Mouse (Mus musculus) forebrain, embryonic 16.5 days (tissue): ENCODE measurements around the gene Ttc25. TPM values are rescaled to one million over a fixed set of nuclear protein-coding genes. Genes with fewer than 3 reads are reported as not detected.
A peak's percentile ranks its signal among the peaks of the same experiment; 100 is the strongest.
"Not testable (repeated sequence)": the region's sequence is repeated elsewhere in the genome, so short reads cannot be mapped to it uniquely, and the experiment has no call there.

ENCODE experiments used
- ATAC-seq: fragments of 200-750 bp; cut with Nextera tagmentation; 2 replicates; pipeline ENCODE4 v1.8.0; 2017; ENCODE audit warnings: mild to moderate bottlenecking, moderate library complexity
- H3K27ac ChIP-seq: fragments of 300-500 bp; sonication (generic); 2 replicates; pipeline ENCODE4 v1.5.1; 2014; ENCODE audit warnings: low read length, control low read depth
- H3K27me3 ChIP-seq: fragments of 300-500 bp; sonication (generic); replicated peaks from 2 replicates; pipeline ENCODE4 v1.6.1; 2014; ENCODE audit warnings: low read length; ENCODE audit not compliant: control insufficient read depth, insufficient read depth
- H3K36me3 ChIP-seq: fragments of 300-500 bp; sonication (generic); 2 replicates; pipeline ENCODE4 v1.6.1; 2014; ENCODE audit not compliant: control insufficient read depth, insufficient read depth
- H3K4me1 ChIP-seq: fragments of 300-500 bp; sonication (generic); replicated peaks from 2 replicates; pipeline ENCODE4 v1.6.1; 2014; ENCODE audit warnings: low read length; ENCODE audit not compliant: control insufficient read depth, insufficient read depth
- H3K4me2 ChIP-seq: fragments of 300-500 bp; sonication (generic); 2 replicates; pipeline ENCODE4 v1.6.1; 2014; ENCODE audit warnings: mild to moderate bottlenecking, low read length, control low read depth
- H3K4me3 ChIP-seq: fragments of 300-500 bp; sonication (generic); replicated peaks from 2 replicates; pipeline ENCODE4 v1.5.1; 2014; ENCODE audit warnings: mild to moderate bottlenecking, low read length, control low read depth
- H3K9ac ChIP-seq: fragments of 300-500 bp; sonication (generic); replicated peaks from 2 replicates; pipeline ENCODE4 v1.6.1; 2014; ENCODE audit warnings: low read depth, low read length, control low read depth
- H3K9me3 ChIP-seq: fragments of 300-500 bp; sonication (generic); 2 replicates; pipeline ENCODE4 v1.6.1; 2016; ENCODE audit warnings: low read length; ENCODE audit not compliant: control insufficient read depth
- WGBS: fragments of 180-500 bp; shearing (Covaris S2); extraction: QIAGEN DNeasy Blood & Tissue Kit; methylation state at CpG from one replicate; pipeline ENCODE4 v1.1.7; 2014; 5-methylcytosine and 5-hydroxymethylcytosine counted together
- polyA plus RNA-seq: library from polyadenylated mRNA; unstranded; fragments of >200 nt; fragmentation: Nextera tagmentation; extraction: Ambion mirVana; gene quantifications from 2 replicates; pipeline ENCODE4 v1.2.1, GENCODE M21; 2015

Gene Ttc25
- polyA plus RNA-seq, 1 experiment from 2014 or later: 1.0 TPM

- no peaks in the 10 kb centered on the region for H3K9me3 ChIP-seq
- no peak overlapping the region for H3K4me3 ChIP-seq
- H3K4me1 ChIP-seq: peaks cover 13% of the 10 kb centered on the region
- peaks cover under 1% of the 10 kb centered on the region; the same call in 1 of the 2 replicates for H3K36me3 ChIP-seq
- no peak overlapping the region for H3K27ac ChIP-seq
- WGBS: 96% methylated on average over 3 of the region's 3 CpGs
- H3K4me2 ChIP-seq: no peak overlapping the region
- 0 out of 2 replicates have a peak, but pooled peaks cover 7% of the 10 kb centered on the region for H3K27me3 ChIP-seq
- no peak overlapping the region for H3K9ac ChIP-seq
- no peak for ATAC-seq
These were observed 28.8 kb downstream of the Ttc25 start for GRCm38 (mm10) chr11:100574188-100574587.

GRCm38 (mm10) chr11:100574708-100575483, 29.5 kb downstream of the Ttc25 start, which contains the start of gene Cnp:
TSS of gene Cnp (plus strand) at chr11:100574904.
- Histone ChIP-seq H3K9me3 (no peaks in the 10 kb centered on the region), H3K9ac (peak within 1 kb of the TSS; percentile 71), H3K4me2 (peak within 1 kb of the TSS; percentile 73), H3K4me3 (peak within 1 kb of the TSS; percentile 59), H3K27me3 (0 out of 2 replicates have a peak, but pooled peaks cover 7% of the 10 kb centered on the region), H3K36me3 (peaks cover 5% of the 10 kb centered on the region; the same call in 1 of the 2 replicates), H3K27ac (peak within 1 kb of the TSS; percentile 10; the same call in 1 of the 2 replicates), H3K4me1 (peaks cover 13% of the 10 kb centered on the region)
- WGBS: 1% methylated on average over 47 of the region's 47 CpGs
- ATAC-seq: peak; percentile 70

GRCm38 (mm10) chr11:100575484-100575855, 30.1 kb downstream of the Ttc25 start:
- Histone ChIP-seq H3K4me3 (peak overlapping the region; percentile 59), H3K36me3 (peaks cover 6% of the 10 kb centered on the region; the same call in 1 of the 2 replicates), H3K4me1 (peaks cover 13% of the 10 kb centered on the region), H3K4me2 (peak overlapping the region; percentile 73), H3K27me3 (0 out of 2 replicates have a peak, but pooled peaks cover 7% of the 10 kb centered on the region), H3K9ac (peak overlapping the region; percentile 71), H3K27ac (no peak overlapping the region), H3K9me3 (no peaks in the 10 kb centered on the region)
- WGBS: 10% methylated on average over 2 of the region's 2 CpGs
- ATAC-seq: no peak; the same call in 1 of the 2 replicates

- no peak overlapping the region for H3K4me2 ChIP-seq
- no peak overlapping the region for H3K27ac ChIP-seq
- H3K9me3 ChIP-seq: no peaks in the 10 kb centered on the region
- ATAC-seq: no peak
- H3K4me3 ChIP-seq: no peak overlapping the region
- 74% methylated on average over 21 of the region's 21 CpGs for WGBS
- H3K36me3 ChIP-seq: peaks cover 10% of the 10 kb centered on the region; the same call in 1 of the 2 replicates
- 0 out of 2 replicates have a peak, but pooled peaks cover 7% of the 10 kb centered on the region for H3K27me3 ChIP-seq
- no peak overlapping the region for H3K9ac ChIP-seq
- peaks cover 6% of the 10 kb centered on the region for H3K4me1 ChIP-seq
These were observed 30.8 kb downstream of the Ttc25 start for GRCm38 (mm10) chr11:100576256-100576655.

- no peaks in the 10 kb centered on the region for H3K27me3 ChIP-seq
- H3K4me2 ChIP-seq: no peak overlapping the region
- peaks cover 17% of the 10 kb centered on the region for H3K36me3 ChIP-seq
- H3K4me1 ChIP-seq: peaks cover 11% of the 10 kb centered on the region
- no peak overlapping the region for H3K9ac ChIP-seq
- WGBS: 77% methylated on average over 8 of the region's 8 CpGs
- no peak for ATAC-seq
- H3K9me3 ChIP-seq: no peaks in the 10 kb centered on the region
- H3K27ac ChIP-seq: no peak overlapping the region
- H3K4me3 ChIP-seq: no peak overlapping the region
These were observed 32.6 kb downstream of the Ttc25 start for GRCm38 (mm10) chr11:100577852-100578599.

- H3K27ac ChIP-seq: no peak overlapping the region
- H3K9me3 ChIP-seq: no peaks in the 10 kb centered on the region
- ATAC-seq: no peak
- no peak overlapping the region for H3K4me2 ChIP-seq
- H3K9ac ChIP-seq: no peak overlapping the region
- 91% methylated on average over 9 of the region's 9 CpGs for WGBS
- H3K4me3 ChIP-seq: no peak overlapping the region
- peaks cover 24% of the 10 kb centered on the region for H3K36me3 ChIP-seq
- peaks cover 11% of the 10 kb centered on the region for H3K4me1 ChIP-seq
- H3K27me3 ChIP-seq: no peaks in the 10 kb centered on the region
These were observed 33.9 kb downstream of the Ttc25 start for GRCm38 (mm10) chr11:100579116-100579799.

GRCm38 (mm10) chr11:100580275-100580674, 34.9 kb downstream of the Ttc25 start:
- Histone ChIP-seq H3K27ac (no peak overlapping the region), H3K36me3 (peaks cover 34% of the 10 kb centered on the region), H3K27me3 (no peaks in the 10 kb centered on the region), H3K9ac (no peak overlapping the region), H3K4me2 (no peak overlapping the region), H3K9me3 (no peaks in the 10 kb centered on the region), H3K4me1 (peaks cover 8% of the 10 kb centered on the region), H3K4me3 (no peak overlapping the region)
- 96% methylated on average over 13 of the region's 13 CpGs for WGBS
- no peak for ATAC-seq

GRCm38 (mm10) chr11:100581756-100582155, 36.3 kb downstream of the Ttc25 start:
- Histone ChIP-seq H3K27ac (no peak overlapping the region), H3K4me1 (peaks cover 6% of the 10 kb centered on the region; the same call in 1 of the 2 replicates), H3K27me3 (no peaks in the 10 kb centered on the region), H3K36me3 (peaks cover 42% of the 10 kb centered on the region), H3K4me2 (no peak overlapping the region), H3K9ac (no peak overlapping the region), H3K4me3 (no peak overlapping the region), H3K9me3 (no peaks in the 10 kb centered on the region)
- no peak for ATAC-seq
- 28% methylated on average over 4 of the region's 4 CpGs for WGBS

- WGBS: 95% methylated on average over 1 of the region's 1 CpGs
- H3K9me3 ChIP-seq, H3K27ac ChIP-seq, H3K4me2 ChIP-seq, H3K9ac ChIP-seq, H3K4me3 ChIP-seq, ATAC-seq, H3K4me1 ChIP-seq, H3K27me3 ChIP-seq: not testable (repeated sequence)
- peaks cover 45% of the 10 kb centered on the region for H3K36me3 ChIP-seq
These were observed 37.0 kb downstream of the Ttc25 start for GRCm38 (mm10) chr11:100582413-100582812.
